Mouse (Mus musculus): ENCODE data around the gene Sox15.

Sox15 gene

DNA sequence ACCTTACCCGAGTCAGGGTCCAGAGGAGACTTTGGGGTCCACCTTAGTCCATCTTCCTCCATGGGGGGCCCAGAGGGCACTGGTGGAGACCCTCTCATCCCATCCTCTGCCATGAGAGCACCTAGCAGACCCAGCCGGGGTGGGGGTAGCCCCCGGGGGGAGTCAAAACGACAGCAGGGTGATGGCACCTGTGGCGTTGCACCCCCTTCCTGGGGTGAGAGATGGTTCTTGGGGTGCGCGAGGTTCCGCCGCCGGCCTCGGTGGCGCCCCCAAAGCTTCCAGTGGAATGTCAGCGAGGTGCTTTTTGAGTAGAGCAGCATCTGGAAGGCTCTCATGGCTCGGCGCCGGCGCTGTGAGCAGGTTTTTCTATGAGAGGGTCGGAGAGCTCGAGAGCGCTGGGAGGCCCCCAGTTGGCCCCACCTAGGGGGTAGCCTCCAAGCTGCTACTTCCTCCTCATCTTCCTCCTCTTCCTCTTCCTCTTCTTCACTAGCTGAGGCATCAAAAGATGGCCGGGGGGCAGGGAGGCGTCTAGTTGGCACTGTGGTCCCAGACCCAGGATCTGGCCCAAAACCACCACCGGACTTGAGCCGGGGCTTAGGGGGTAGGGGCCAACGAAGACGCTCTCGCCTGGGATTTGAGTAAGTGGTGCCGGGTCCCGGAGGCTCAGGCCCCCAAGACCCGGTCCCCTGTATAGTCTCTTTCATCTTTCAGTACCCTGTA is 25.2 kb downstream of the Sox15 start:
- no peak for DNase-seq (ENCODE audit: low read depth, low spot score)

DNA sequence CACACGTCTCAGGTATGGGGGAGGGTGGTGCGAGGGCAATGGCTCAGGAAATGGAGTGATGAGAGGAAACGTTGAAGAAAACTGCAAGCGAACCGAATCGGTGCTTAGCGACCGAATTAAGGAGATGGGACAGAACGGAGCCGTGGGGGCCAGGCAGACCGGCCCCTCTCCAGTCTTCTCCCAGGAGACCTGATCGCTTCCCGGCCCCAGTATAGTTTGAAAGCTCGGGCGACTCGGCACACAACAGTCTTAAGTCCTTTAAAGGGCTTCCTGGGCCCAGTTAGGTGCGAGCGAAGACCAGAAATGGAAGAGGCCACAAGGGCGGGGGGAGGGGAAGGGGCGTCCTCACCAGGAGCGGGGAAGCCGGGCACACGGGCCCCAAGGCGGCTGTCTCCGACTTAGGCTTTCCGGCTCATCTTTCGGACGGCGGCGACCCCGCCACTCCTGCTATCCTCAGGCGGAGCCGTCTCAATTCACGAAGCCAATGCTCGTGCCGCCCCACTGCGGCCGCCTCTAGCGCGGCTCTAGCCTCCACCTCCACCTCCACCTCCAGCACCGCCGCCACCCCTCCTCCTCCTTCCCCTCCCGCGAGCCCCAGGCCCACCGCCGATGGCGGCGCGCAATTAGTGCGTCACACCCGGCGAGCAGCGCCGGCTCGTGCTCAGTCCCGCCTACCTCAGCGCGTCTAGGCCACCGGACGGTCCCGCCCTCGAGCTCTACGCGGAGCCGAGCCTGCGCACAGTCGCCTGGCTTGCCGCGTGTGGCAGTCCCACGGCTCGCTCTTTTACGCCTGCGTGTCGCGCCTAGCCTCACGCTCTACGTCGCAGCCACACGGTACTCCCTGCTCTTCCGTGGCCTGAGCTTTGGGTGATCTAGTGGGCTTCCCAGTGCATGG is 26.4 kb downstream of the Sox15 start, which contains the start of gene Senp3:
Gene Senp3 (minus strand): TSS at position 771 of the 895 bp plus-strand sequence.
- peak; percentile 82 for DNase-seq (ENCODE audit: low read depth, low spot score)

- DNase-seq (ENCODE audit: low read depth, low spot score) = no peak
Measured at GRCm38 (mm10) chr11:69682209-69682839, 27.2 kb downstream of the Sox15 start.

GRCm38 (mm10) chr11:69682840-69683533 is 27.9 kb downstream of the Sox15 start:
- peak; percentile 79 for DNase-seq (ENCODE audit: low read depth, low spot score)

DNA sequence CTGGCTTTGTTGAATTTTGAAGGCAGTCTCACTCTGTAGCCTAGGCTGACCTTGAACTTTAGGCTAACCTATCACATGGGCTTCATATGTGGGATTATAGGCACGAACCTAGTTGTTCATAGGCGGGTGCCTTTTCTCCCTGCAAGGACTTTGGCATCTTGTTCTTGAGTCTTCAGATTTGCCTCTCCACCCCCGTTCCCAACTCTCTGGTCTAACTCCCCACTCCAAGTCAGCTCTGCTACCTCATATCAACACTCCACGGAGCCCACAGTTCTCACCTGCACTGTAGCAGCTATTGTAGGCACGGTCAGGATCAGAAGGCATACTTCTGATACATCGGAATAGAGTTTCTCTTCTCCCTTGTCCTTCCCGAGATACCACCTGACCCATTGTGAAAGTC is 28.5 kb downstream of the Sox15 start:
- DNase-seq (ENCODE audit: low read depth, low spot score) = no peak

DNA sequence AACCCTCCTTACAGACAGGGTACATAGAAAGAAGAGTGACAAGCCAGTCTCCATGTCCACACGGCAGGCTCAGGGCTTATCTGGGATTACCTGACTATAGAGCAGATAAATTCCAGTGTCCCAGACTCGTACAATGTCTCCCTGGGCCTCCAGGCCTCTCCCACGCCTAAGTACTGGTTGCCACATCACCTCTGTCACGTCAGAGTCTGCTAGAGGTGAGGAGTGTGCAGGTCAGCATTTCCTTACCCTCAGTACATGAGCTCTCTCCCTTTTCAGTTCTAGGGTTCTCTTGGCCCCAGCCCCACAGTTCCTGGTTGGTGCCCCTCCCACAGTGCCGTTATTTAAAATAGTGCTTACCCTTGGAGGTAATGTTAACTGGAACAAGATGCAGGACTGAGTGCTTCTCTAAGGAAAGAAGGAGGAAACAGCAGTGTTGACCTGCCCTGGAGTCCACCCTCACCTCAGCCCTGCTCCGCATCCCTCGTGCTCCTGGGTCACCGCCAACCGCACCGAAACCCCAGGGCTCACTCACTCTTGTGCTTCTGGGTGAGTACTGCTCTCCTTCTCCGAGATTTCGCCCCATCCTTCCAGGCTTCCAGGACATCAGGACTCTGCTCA is 29.1 kb downstream of the Sox15 start:
- no peak for DNase-seq (ENCODE audit: low read depth, low spot score)

DNA sequence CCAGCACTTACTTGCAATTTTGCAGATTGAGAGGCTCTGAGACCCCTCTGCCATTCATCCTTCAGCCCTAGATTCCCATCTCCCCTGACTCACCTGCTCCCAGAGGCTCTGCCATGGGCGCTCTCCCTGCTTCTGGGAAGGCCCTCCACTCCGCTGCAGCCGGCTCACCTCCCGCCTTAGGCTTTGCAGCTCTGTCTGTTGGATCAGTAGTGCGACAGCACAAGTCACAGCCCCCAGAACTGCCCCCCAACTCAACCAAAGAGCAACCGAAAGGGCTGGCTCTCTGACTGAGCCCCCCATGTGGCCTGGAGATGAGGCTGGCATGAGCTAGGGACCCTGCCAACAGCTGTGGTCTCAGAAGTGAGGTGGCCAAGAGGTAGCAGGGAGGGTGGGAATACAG is 29.8 kb downstream of the Sox15 start:
- DNase-seq (ENCODE audit: low read depth, low spot score) = no peak

- no peak for DNase-seq (ENCODE audit: low read depth, low spot score)
Measured at GRCm38 (mm10) chr11:69685526-69686148, 30.5 kb downstream of the Sox15 start, which contains the start of gene Tnfsf13. Gene Tnfsf13, minus strand, starts transcription at chr11:69685784.

DNA sequence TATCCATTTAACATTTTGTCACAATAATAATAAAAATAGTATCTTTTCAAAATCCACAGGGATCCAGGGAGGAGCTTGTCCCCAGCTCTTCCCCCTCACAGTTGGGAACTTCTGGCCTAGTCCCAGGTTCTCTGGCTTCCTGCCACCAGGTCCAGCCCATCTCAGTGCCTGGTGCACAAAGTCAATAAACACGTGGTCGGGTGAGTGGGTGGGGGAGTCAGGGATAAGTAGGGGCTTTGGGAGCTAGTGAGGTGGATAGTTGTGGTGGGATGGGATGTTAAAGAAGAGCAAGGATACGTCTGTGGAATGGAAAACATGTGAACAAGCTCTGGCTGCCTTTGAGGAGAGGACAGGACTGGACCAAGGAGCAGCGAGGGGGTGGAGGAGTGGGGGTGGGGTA is 31.3 kb downstream of the Sox15 start:
- no peak for DNase-seq (ENCODE audit: low read depth, low spot score)

GRCm38 (mm10) chr11:69687061-69687460 is 31.9 kb downstream of the Sox15 start:
- no peak for DNase-seq (ENCODE audit: low read depth, low spot score)

GRCm38 (mm10) chr11:69689891-69690290 is 34.8 kb downstream of the Sox15 start:
- DNase-seq (ENCODE audit: low read depth, low spot score) = no peak

- DNase-seq (ENCODE audit: low read depth, low spot score) = no peak
Measured at GRCm38 (mm10) chr11:69692196-69692811, 37.2 kb downstream of the Sox15 start.

DNA sequence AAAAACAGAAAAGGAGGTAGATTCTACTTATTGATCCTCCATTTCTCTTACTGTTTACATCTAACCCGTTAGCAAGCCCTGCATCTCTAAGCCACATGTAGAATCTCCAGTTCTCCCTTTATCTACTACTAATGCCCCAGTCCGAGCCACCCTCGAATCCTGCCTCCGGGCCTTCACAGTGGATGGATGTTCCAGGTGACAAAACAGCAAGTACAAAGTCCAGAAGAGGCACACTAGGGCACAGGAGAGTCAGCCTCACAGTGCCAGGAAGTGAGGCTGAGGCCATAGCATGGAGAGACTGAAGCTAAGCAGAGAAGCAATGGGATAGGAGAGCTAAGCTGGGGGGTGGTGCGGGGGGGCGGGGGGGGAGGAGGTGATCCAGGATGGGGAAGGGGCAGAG is 37.7 kb downstream of the Sox15 start:
- no peak for DNase-seq (ENCODE audit: low read depth, low spot score)

DNA sequence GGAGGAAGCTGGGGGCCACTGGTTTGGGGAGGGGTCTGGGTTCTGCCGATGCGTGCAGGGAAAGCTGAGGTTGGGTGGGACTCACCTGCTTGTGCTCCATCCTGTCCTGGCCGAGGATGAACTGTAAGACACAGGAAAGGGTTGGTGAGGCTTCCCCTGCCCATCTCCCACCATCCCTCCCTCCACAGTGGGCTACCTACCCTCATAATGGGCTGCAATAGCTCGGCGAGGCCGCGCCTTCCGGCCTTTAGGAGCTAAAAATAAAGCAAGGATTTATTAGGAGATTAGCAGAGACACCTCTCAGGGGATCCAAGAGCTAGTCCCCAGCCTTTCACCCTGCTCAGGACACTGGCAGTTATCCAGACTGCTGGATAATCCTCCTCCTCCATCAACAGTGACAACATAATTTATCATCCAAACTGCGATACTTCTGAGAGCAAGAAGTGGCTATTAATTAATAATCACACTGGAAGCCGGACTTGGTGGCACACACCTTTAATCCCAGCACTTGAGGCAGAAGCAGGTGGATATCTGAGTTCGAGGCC is 38.4 kb downstream of the Sox15 start:
- no peak for DNase-seq (ENCODE audit: low read depth, low spot score)

GRCm38 (mm10) chr11:69695046-69695360 is 39.9 kb downstream of the Sox15 start:
- no peak for DNase-seq (ENCODE audit: low read depth, low spot score)

DNA sequence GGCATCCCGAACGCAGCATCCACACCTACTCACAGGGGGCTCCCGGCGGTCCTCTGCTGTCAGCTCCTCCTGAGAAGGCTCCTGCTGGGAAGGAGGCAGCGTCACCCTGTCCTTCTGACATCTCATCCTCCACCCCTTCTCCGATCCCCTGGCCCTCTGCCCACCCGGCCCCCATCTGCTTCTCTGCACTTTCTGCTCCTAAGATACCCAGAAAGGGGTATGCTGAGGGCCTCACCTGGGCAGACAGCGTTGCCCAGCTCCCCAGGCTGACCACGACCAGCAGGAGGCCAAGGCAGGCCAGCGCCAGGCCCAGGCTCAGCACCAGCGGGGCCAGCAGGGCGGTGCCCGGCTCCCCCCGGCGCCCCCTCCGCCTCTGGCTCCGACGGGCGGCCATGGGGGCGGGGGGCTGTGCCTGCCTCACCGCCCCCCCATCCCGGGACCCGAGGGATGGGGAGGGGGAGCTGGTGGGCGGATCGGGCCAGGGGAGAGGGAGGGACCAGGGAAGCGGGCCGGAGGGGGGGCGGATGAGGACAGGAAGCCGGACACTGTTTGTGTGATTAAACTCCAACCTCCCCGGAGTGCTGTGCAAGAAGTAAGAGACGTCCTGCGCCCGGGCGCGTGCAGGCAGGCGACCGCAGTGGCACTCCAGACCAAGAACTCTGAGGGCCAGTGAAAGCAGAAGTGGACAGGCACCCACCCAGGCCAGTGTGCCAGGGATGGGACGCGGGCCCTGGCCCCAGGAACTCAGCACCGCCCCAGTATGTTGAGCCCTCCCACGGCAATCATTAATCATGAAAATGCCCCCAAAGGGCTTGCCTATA is 40.5 kb downstream of the Sox15 start, which contains the start of the genes Tnfsf12 and Tnfsfm13:
Gene Tnfsf12 (minus strand): TSS at position 489 of the 821 bp plus-strand sequence.
Gene Tnfsfm13 (minus strand): TSS at position 738 of the 821 bp plus-strand sequence.
- no peak for DNase-seq (ENCODE audit: low read depth, low spot score)

- DNase-seq (ENCODE audit: low read depth, low spot score) = no peak
Measured at GRCm38 (mm10) chr11:69697396-69697795, 42.3 kb downstream of the Sox15 start.

GRCm38 (mm10) chr11:69698574-69698973 is 43.5 kb downstream of the Sox15 start:
- no peak for DNase-seq (ENCODE audit: low read depth, low spot score)

- DNase-seq (ENCODE audit: low read depth, low spot score) = no peak
Measured at GRCm38 (mm10) chr11:69699595-69699994, 44.5 kb downstream of the Sox15 start.

Measured in c-Kit-negative CD71-positive TER-119-positive erythroid progenitor cells, embryonic 14.5 days (primary cell).